Mouse (Mus musculus) cortical plate, adult 2 months (tissue): Measurements from ENCODE around the gene Fli1.

Experiments
- CTCF ChIP-seq: fragments of 200-500 bp; IDR thresholded peaks from 2 replicates; pipeline ENCODE4 v1.5.1; 2011; ENCODE audit warnings: mild to moderate bottlenecking, control low read depth, low read length; ENCODE audit not compliant: insufficient read depth; ENCODE audit errors: extremely low read depth
- POLR2A ChIP-seq: fragments of 200-500 bp; IDR thresholded peaks from 2 replicates; pipeline ENCODE4 v1.6.1; 2011; ENCODE audit warnings: mild to moderate bottlenecking, low read length, control low read depth; ENCODE audit not compliant: insufficient read depth; ENCODE audit errors: extremely low read depth

DNA sequence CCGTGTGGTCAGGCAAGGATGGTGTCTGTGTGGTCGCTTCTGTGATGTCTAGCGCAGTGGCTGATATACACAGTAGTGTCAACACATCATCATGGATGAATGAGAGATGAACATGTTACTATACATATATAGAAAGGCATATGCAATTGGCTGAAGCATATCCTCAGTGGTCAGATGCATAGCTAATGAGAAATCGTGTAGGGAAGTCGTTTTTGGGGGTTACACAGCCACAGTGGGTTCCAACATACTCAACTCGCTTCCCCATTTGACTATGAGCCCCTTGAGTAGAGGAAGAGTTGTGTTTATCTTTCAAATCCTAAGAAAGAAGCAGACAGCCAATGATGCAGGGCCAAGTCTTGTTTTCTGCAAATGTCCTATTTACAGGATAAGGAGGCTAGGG is 149.9 kb downstream of the Fli1 start:
- no peak for TF ChIP-seq CTCF
- no peak for TF ChIP-seq POLR2A
